Mouse (Mus musculus): ENCODE results near the gene Spef1. TPM values are rescaled to one million over a fixed set of nuclear protein-coding genes. Genes with fewer than 3 reads are reported as not detected.

Spef1 gene
- polyA plus RNA-seq, 1 experiment from 2014 or later: 0.98 TPM

- Histone ChIP-seq H3K4me3 (ENCODE audit: inconsistent target) (no peak overlapping the region), H3K36me3 (ENCODE audit: inconsistent target) (no peaks in the 10 kb centered on the region), H3K79me2 (ENCODE audit: inconsistent target) (no peaks in the 10 kb centered on the region), H3K27ac (no peak overlapping the region)
- WGBS (ENCODE audit: missing documents): 98% methylated on average over 7 of the region's 7 CpGs
Measured at GRCm38 (mm10) chr2:131138760-131139159, 48.3 kb downstream of the Spef1 start.

DNA sequence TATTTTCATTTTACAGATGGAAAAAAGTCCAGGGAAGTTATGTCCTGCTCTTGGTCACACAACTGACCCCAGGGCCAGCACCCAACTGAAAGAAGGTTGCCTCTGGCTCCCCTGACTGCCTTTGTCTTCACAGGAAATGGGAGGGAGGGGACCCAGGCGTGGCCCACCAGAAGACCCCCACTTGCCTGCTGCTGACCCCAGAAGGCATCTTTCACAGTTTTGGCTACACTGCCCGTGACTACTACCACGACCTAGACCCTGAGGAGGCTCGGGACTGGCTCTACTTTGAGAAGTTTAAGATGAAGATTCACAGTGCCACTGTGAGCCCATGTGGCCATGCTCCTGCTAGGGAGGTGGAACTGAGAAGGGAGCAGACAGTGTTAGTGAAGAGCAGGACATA is 48.8 kb downstream of the Spef1 start:
- no peak overlapping the region for H3K27ac ChIP-seq
- H3K4me3 ChIP-seq (ENCODE audit: inconsistent target): no peak overlapping the region
- H3K36me3 ChIP-seq (ENCODE audit: inconsistent target): no peaks in the 10 kb centered on the region
- 90% methylated on average over 4 of the region's 4 CpGs for WGBS (ENCODE audit: missing documents)
- H3K79me2 ChIP-seq (ENCODE audit: inconsistent target): no peaks in the 10 kb centered on the region

DNA sequence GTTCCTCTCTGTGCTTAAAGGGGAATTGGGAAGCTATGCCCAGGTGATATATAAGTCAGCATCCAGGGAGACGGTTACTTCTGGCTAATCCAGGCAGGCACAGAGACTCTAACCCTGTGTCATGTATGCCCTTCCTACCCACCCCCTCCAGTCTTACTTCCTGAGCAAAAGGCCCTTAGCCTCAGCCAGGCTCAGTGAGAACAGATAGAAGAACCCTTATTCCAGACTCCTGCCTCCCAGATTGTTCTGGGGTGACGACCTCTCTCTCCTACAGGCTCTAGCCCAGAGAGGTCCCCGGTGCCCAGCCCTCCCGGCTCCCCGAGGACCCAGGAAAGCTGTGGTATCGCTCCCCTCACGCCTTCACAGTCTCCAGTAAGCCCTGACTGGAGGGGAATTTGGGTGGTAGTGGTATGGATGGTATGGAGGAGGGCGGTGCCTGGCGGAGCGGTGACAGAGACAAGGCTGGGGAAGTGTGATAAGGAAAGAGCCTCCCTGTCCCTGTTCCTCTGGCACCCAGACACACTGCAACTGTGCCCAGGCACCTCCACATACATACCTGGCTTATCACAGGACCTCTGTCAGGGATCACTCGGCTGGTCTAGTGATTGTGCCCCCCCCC is 51.5 kb downstream of the Spef1 start:
- H3K27ac ChIP-seq: no peak overlapping the region
- H3K79me2 ChIP-seq (ENCODE audit: inconsistent target): no peaks in the 10 kb centered on the region
- H3K4me3 ChIP-seq (ENCODE audit: inconsistent target): no peak overlapping the region
- H3K36me3 ChIP-seq (ENCODE audit: inconsistent target): no peaks in the 10 kb centered on the region
- WGBS (ENCODE audit: missing documents): 92% methylated on average over 11 of the region's 11 CpGs

DNA sequence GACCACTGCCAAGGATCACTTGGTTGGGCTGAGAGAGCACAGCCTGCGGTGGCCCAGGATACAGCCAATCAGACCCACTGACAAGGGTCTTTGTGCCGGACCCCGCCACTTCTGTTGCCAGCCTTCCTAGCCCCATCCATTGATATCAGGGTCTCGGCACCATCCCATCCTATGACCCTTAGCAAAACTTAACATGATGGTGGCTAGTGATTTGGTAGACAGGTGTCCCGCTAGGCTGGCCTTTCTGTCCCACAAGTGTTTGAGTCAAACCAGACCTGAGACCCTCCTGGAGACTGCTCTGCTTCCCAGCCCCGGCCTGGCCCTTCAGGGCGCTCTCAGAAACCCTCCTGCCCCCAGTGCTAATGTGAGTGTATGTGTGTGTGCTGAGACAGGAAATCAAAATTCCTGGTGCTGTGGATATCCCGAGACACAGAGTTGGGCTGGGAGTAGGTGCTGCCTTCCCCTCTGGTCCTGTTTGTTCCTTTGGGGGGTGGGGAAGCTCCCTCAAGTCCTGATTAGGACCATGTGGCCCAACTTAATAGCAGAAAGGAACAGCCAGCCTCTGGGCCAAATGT is 52.2 kb downstream of the Spef1 start:
- no peak overlapping the region for H3K27ac ChIP-seq
- WGBS (ENCODE audit: missing documents): 85% methylated on average over 7 of the region's 8 CpGs
- H3K36me3 ChIP-seq (ENCODE audit: inconsistent target): no peaks in the 10 kb centered on the region
- no peak overlapping the region for H3K4me3 ChIP-seq (ENCODE audit: inconsistent target)
- H3K79me2 ChIP-seq (ENCODE audit: inconsistent target): no peaks in the 10 kb centered on the region

DNA sequence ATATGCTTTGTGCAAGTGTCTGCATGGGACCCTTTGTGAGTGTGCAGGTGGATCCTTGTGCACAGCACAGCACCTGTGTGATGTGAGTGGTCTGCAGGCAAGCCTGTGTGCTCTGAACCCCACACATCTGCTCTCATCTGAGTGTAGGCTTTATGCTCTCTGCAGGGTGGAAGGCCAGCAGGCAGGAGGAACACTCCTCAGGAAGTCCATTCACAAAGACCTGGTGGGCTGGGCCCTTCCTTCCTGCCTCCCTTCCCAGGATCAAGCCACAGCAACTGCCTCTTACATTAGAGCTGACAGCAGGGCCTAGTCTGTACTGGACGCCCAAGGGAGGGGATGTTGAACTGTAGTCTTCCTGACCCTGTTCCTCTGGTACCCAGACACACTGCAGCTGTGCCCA is 52.7 kb downstream of the Spef1 start:
- Histone ChIP-seq H3K4me3 (ENCODE audit: inconsistent target) (no peak overlapping the region), H3K27ac (no peak overlapping the region), H3K36me3 (ENCODE audit: inconsistent target) (no peaks in the 10 kb centered on the region), H3K79me2 (ENCODE audit: inconsistent target) (no peaks in the 10 kb centered on the region)
- 13% methylated on average over 1 of the region's 1 CpGs for WGBS (ENCODE audit: missing documents)

DNA sequence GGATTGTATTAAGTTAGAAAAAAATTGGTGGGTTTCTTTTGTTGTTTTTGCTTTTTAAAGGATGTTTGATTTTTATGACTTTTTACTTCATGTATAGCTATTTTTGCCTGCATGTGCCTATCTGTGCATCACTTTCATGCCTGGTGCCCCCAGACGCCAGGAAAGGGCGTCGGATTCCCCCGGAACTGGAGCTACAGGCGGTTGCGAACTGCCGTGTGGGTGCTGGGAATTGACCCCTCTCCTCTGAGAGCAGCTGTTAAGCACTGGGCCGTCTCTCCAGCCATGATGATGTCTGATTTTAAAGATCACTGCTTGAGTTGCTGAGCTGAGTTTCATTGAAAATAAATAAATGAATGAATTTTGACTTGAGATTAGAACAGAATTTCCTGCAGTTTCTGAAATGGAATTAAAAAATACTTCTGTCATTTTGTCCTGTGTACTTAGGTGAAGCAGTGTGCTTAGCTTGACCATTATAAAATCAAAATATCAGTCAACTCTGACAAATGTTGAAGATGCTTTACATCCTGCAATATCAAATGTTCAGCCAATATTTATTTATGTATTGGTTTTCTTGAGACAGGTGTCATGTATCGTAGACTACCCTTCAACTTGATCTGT is 54.0 kb downstream of the Spef1 start, which contains the start of gene Gm11037:
Gm11037 (plus strand) TSS at position 568 of the 618 bp plus-strand sequence.
- Histone ChIP-seq H3K79me2 (ENCODE audit: inconsistent target) (no peaks in the 10 kb centered on the region), H3K4me3 (ENCODE audit: inconsistent target) (no peak within 1 kb of the TSS), H3K36me3 (ENCODE audit: inconsistent target) (no peaks in the 10 kb centered on the region), H3K27ac (no peak within 1 kb of the TSS)
- 98% methylated on average over 9 of the region's 9 CpGs for WGBS (ENCODE audit: missing documents)

GRCm38 (mm10) chr2:131132111-131132888 is 54.8 kb downstream of the Spef1 start:
- 91% methylated on average over 10 of the region's 10 CpGs for WGBS (ENCODE audit: missing documents)
- H3K4me3 ChIP-seq (ENCODE audit: inconsistent target): no peak overlapping the region
- no peaks in the 10 kb centered on the region for H3K79me2 ChIP-seq (ENCODE audit: inconsistent target)
- no peak overlapping the region for H3K27ac ChIP-seq
- no peaks in the 10 kb centered on the region for H3K36me3 ChIP-seq (ENCODE audit: inconsistent target)

DNA sequence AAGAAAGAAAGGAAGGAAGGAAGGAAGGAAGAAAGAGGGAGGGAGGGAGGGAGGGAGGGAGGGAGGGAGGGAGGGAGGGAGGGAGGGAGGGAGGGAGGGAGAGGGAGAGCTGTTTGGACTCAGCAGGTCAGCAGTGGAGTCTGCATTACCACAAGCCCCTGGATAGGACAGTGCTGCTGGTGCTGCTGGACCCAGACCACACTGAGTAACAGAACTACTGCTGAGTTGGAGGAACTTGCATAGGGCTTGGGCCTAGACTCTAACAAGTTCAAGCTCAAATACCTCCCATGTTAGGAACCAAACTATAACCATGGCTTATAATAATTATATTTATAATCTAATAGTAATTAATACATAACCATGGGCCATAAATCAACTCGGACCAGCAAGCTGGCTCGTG is 56.2 kb downstream of the Spef1 start:
- no peaks in the 10 kb centered on the region for H3K36me3 ChIP-seq (ENCODE audit: inconsistent target)
- no peak overlapping the region for H3K4me3 ChIP-seq (ENCODE audit: inconsistent target)
- no peaks in the 10 kb centered on the region for H3K79me2 ChIP-seq (ENCODE audit: inconsistent target)
- H3K27ac ChIP-seq: no peak overlapping the region
- 91% methylated on average over 2 of the region's 2 CpGs for WGBS (ENCODE audit: missing documents)

- WGBS (ENCODE audit: missing documents): 90% methylated on average over 5 of the region's 5 CpGs
- no peaks in the 10 kb centered on the region for H3K79me2 ChIP-seq (ENCODE audit: inconsistent target)
- H3K27ac ChIP-seq: no peak overlapping the region
- no peak overlapping the region for H3K4me3 ChIP-seq (ENCODE audit: inconsistent target)
- no peaks in the 10 kb centered on the region for H3K36me3 ChIP-seq (ENCODE audit: inconsistent target)
Measured at GRCm38 (mm10) chr2:131129836-131130235, 57.2 kb downstream of the Spef1 start.

GRCm38 (mm10) chr2:131128636-131129157 is 58.4 kb downstream of the Spef1 start:
- no peaks in the 10 kb centered on the region for H3K79me2 ChIP-seq (ENCODE audit: inconsistent target)
- 81% methylated on average over 3 of the region's 3 CpGs for WGBS (ENCODE audit: missing documents)
- no peak overlapping the region for H3K4me3 ChIP-seq (ENCODE audit: inconsistent target)
- H3K36me3 ChIP-seq (ENCODE audit: inconsistent target): no peaks in the 10 kb centered on the region
- H3K27ac ChIP-seq: no peak overlapping the region

GRCm38 (mm10) chr2:131128211-131128610 is 58.9 kb downstream of the Spef1 start:
- 90% methylated on average over 5 of the region's 5 CpGs for WGBS (ENCODE audit: missing documents)
- no peak overlapping the region for H3K27ac ChIP-seq
- H3K4me3 ChIP-seq (ENCODE audit: inconsistent target): no peak overlapping the region
- no peaks in the 10 kb centered on the region for H3K36me3 ChIP-seq (ENCODE audit: inconsistent target)
- no peaks in the 10 kb centered on the region for H3K79me2 ChIP-seq (ENCODE audit: inconsistent target)

DNA sequence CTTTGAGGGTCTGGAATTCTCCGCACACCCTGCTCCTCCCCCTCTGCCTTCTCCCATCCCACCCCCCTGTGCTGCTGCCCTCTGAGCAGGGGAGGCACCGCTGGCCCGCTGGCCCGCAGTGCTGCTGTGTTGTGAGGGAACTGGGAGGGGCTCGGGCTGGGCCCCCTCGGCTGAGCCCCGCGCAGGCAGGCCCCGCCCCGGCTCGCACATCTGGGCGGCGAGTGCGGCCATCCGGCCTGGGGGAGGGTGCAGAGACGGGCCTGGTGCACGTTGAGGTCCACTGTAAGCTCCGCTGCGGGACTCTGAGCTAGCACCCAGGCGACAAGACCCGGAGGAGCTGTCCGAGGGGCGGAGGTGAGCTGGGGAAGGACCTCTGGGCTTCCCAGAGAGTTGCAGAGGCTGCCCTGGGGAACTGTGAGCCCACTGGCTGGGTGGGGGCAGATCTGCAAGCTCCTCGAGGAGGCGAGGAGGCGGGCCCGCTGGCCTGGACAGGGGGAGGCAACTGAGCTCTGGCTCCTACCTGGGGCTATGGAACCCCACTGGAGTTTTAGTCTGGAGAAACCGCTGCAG is 59.8 kb downstream of the Spef1 start, which contains the start of gene Hspa12b:
Hspa12b (plus strand) TSS at position 120 of the 570 bp plus-strand sequence.
- Histone ChIP-seq H3K79me2 (ENCODE audit: inconsistent target) (no peaks in the 10 kb centered on the region), H3K27ac (no peak within 1 kb of the TSS), H3K4me3 (ENCODE audit: inconsistent target) (no peak within 1 kb of the TSS), H3K36me3 (ENCODE audit: inconsistent target) (no peaks in the 10 kb centered on the region)
- 7% methylated on average over 28 of the region's 28 CpGs for WGBS (ENCODE audit: missing documents)

DNA sequence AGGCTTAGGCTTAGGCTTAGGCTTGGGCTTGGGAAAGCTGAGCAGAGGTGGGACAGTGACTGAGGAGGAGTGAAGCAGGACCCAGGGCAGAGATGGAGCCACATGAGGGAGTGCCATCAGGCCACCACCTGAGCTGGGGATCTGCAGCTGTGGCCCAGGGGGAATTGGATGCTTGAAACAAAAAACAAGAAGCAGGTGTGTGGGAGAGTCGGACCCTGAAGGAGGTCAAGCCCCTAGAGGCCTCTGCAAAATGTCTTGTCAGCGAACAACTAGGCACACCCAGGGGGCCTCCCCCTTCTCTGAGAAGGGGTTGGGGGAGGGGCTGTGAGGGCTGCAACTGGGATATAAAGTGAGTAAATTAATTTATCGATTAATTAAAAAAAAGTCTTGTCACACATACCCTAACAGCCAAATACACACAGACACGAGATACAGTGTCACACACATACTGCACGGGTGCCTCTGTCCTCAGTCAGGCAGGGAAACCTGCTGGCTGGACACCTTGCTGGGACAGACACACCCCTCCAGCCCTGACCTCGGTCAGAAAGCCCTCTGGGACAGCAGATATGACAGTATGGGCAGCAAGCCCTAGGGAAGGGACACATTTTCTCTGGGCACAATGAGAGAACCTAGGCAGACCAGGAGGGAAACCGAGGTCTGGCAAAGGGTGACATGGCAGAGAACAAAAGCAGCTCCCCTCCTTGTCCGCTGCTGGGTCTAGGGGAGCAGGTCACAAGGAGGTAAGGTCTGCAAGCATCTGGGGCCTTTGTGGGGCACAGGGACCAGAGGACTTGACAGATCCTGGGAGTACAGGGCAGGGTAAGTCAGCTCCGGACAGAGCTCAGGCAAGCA is 60.9 kb downstream of the Spef1 start:
- H3K4me3 ChIP-seq (ENCODE audit: inconsistent target): no peak overlapping the region
- no peaks in the 10 kb centered on the region for H3K36me3 ChIP-seq (ENCODE audit: inconsistent target)
- H3K27ac ChIP-seq: no peak overlapping the region
- no peaks in the 10 kb centered on the region for H3K79me2 ChIP-seq (ENCODE audit: inconsistent target)
- WGBS (ENCODE audit: missing documents): 88% methylated on average over 9 of the region's 9 CpGs

Data from macrophage (primary cell).